Mouse (Mus musculus): ENCODE results near the gene Ugt1a5.

DNA sequence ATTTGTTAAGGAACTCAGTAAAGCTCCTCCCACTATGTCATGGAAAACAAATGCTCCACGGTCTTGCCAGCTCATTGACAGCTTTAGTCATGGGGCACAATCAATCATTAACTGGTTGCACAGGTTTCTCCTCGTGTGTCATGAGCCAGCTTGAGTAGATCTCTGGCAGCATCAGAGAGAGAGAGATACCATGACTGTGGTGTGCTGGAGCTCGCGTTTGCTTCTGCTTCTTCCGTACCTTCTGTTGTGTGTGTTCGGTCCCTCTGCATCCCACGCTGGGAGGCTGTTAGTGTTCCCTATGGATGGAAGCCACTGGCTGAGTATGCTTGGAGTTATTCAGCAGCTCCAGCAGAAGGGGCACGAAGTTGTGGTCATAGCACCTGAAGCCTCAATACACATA lies 46.0 kb downstream of the Ugt1a5 start, which contains the start of gene Ugt1a1:
- no peak for TF ChIP-seq MAFK (IDR thresholded peaks at IDR 0.05; ENCODE audit: insufficient read depth, low read depth, low read length)
- TF ChIP-seq HCFC1 (IDR thresholded peaks at IDR 0.05; ENCODE audit: borderline replicate concordance, insufficient read depth, low read length): no peak

Data from ES-E14 (cell line).